Mouse (Mus musculus) megakaryocyte progenitor cell, adult 5-6 weeks (primary cell): Measurements from ENCODE around the gene Cmas. TPM values are rescaled to one million over a fixed set of nuclear protein-coding genes. Genes with fewer than 3 reads are reported as not detected.
A peak's percentile ranks its signal among the peaks of the same experiment; 100 is the strongest.

Experiments
- ATAC-seq: replicated peaks from 2 replicates; pipeline ENCODE4 v1.8.0; 2016; ENCODE audit warnings: mild to moderate bottlenecking, moderate TSS enrichment, inconsistent platforms; ENCODE audit not compliant: poor library complexity
- total RNA-seq, 2 experiments: library from RNA; stranded (forward) in 1 of 2; stranded (reverse) in 1 of 2; fragments of 157-497, 149-512 nt in 1 of 2; fragments of 200-1000 nt in 1 of 2; gene quantifications; 2 replicates each; pipeline versions ENCODE4 v1.2.3 to v1.2.4; 2015 to 2017

Gene Cmas
- total RNA-seq, 2 experiments from 2014 or later, result 58.1 to 67.0 TPM

DNA sequence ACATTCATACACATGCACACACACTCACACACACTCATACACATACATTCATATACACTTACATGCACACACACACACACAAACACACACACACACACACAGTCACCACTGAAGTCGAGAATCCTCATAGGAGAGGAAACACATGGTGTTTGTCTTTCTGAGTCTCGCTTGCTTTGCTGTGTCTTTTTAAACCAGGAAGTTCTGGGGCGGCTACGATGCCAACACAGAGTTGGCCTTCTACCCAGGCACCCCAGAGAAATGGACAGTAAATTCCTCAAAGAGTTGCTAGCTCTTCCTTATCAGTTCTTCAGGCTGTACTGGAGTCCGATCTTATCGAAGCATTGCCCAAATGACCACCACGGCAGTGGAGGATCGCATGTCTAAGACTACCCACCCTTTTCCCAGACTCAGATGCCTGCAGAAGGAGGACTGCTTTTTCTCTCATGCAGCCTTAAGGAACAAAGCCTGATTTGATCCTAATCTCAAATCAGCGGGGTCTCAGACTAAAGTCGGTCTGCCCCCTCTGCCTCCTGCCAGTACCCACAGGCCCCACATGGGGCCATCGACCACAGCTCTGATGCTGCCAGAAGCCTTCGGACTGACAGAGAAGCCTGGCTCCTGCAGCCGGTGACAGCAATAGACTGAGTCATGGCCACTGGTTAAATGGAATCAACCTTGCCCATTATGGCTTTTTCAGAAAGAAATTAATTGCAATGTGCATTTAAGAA is 35.9 kb downstream of the Cmas start:
- ATAC-seq, result peak; percentile 66

DNA sequence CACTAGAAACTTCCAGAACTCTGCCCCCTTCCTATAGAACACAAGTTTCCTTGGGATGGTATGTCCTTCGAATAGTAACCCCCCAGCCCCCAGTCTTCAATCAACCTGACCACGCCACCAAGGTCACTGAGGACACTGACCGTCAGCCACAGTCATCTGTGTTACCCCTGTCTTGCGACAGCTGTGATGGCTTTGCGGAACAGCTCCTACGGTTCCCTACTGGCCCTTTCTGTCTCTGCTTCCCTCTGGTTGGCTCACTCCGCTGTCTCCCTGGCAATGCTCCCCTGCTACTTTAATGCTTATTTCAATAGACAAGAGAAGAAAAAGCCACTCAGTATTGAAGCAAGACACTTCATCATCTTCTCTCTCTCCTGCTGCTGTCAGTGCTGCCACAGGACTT is 37.0 kb downstream of the Cmas start:
- ATAC-seq, result peak; percentile 58

DNA sequence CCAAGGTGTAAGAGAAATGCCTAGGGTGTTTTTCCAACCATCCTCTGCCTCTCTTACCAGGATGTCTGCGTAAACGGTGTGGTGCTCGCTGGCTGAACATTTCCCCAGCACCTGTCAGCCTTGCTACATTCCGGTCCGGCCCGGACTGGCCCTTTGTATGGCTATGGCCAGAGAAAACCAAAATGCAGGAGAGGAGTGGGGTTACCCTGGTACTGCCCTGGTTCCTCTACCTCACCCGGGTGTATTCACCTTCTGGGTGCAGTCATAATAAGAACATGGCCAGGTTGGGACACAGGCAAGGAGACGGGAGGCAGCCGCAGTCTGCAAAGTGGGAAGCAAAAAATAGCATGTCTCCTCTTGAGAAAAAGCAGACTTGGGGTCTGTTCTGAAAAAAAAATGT is 38.6 kb downstream of the Cmas start:
- no peak for ATAC-seq

DNA sequence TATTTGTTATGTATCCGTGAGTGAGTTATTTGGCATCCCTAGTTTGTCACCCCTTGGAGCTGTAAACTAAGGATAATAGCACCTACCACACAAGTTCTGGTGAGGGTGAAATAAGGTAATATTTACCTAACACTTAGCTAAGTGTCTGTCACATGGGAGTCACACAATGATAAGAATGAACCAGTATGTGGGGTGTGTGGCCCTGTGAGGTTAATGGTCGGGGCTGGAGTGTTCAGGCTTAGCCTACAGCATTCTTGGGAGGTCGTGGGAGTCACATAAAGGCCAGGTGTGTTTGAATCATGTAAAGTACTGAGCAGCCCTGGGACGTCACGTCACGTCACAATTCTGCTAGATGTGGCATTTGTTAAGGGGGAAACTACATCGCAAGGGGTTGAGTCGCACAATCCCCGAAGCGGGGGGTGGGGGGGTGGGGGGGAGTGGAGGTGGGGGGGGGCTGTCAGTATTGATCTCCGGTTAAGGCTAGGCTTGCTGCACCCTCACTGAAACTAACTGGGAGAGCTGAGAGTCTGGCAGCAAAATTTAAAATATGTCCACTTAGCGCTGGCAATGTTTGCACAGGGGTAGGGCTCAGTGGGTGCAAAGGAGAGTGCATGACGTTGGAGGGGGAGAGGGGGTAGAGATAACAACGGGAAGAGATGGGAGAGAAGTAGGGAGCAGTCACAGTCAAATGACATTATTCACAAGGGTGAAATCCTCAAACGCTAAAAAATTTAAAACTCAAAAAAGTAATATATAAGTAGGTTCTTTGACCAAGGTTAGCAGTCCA is 39.4 kb downstream of the Cmas start:
- no peak for ATAC-seq

DNA sequence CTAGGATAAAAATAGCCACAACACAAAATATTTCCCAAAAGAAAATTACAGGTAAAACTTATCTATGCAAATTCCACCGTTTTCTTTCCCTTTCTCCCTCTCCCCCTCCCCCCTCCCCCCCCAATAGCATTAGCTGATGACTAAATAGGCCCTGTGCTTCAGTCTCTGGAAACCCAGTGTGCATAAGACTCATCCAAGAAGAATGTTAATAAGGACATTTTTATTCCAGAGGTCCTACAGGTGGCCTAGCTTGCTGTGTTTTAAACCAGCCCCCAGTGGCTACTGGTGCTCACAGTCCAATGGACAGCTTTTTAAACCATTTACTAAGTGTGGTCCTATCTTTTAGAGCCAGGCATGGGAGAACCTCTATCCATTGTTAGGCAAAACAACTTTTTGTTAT is 41.5 kb downstream of the Cmas start:
- no peak for ATAC-seq

DNA sequence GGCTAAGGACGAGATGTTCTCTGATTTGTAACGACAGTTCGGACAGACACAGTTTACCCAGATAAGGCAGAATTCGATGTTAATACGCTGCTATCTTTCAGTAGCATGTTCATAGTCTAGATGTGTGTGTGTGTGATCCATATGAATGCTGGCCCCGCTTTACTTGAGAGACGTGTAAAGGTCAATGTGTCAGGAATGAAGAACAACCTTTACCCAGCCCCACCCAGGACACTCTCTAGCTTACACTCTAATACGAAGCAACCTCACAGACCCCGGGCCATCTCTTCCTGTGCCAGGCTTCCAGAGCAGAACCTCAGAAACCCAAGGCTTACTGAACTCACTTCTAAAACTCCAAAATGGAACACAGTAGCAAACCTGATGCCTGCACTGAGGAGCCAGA is 42.4 kb downstream of the Cmas start:
- no peak for ATAC-seq

DNA sequence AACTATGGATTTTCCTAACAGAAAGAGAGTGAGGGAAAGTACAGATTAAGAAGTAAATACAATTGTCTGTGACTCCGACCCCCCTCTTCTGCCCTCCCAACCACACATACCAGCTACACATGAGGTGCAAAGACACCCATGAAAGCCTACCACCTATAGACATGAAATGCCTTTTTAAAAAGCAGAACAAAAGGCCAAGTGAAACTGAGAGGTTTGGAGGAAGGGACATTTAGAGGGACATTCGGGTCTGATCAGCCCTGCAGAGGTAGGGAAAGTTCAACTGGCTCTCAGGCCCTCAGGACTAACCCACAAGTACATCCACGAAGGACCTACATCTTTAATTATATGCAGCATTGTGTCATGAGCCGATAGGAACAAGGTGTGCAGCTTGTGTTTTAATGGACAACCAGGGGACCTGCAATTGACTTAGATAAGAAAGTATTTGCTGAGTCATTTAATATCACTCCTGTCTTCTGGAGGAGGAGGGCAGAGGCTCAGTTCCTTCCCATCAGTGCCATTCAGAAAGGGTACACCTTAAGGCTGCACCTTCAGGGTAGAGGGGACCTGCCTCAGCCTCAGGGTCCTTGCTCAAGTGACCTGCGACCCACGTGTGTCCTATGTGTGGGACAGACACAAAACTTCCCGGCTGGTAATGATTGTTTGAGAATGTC is 43.4 kb downstream of the Cmas start:
- peak; percentile 38; the same call in 1 of the 2 replicates for ATAC-seq

DNA sequence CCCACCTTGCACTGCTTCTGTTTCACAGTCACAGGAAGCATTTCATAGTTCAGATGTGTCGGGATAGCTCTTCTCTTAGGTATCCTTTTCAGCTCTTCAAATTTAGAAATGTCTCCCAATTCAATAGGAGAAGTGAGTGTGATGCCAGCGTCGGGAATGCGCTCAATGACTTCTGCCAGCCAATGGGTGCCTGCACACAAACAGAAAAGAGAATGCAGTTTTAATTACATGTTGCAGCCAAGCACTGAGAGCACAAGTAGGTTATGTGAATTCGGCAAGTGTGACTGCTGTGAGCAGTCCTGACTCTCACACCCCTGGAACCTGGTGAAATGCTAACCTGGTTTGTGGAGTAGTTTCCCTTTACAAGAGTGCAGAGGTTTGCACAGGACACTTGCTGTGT is 45.2 kb downstream of the Cmas start:
- ATAC-seq, result no peak

DNA sequence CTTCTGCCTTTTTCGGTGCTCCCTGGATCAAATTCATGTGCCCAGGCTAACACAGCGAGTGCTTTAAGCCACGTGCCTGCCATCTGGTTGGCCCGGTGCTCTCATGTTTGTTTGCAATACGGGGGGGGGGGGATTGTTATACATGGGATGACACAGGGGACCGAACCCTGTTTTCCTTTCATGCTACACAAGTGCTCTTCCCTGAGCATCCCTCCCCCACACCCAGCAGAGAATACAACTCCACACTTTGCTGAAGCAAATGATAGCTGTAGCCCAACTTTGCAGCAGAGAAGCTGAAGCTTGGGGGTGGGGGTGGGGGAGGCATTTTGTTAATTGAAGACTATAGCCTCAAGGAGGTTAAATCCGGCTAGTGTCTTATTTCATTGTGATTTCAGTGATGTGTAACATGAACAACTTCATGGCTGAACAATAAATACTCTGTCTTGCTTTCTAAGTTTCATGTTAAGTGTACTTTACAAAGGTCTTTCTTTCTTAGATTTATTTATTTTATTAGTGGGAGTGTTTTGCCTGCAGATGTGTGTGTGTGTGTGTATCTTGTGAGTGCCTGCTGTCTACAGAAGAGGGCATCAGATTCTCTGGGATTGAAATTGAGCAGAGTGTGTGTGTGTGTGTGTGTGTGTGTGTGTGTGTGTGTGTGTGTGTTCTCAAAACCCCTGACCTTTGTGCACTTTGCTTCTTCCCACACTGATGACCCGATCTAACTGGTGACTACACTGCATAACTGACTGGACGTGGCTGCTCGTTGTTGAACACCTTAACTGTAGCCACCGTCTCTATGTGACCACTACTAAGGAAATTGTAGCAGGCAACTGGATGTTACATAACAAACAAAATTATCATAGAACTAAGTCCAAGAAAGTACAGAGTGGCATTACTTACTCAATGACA is 46.4 kb downstream of the Cmas start:
- ATAC-seq, result no peak

DNA sequence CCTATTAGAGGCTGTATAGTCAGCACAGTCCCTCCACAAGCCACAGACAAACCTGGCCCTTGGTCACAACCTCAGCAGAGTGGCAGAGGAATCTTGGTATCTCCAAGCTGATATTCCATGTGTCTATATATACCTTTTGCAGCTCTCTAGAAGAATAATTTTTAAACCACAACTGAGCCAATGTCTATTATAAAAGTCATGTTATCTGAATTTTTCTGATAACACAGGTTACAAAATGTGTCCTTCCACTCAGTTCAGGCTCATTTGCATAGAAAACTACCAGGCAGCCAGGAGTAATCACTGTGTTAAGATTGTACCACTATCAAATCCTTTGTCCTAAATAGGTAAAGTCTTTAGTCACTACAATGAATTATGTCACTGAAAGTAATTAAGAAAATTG is 47.9 kb downstream of the Cmas start, which contains the start of gene Sult6b2:
TSS of gene Sult6b2 (minus strand) at position 101 of the 400 bp plus-strand sequence.
- ATAC-seq, result no peak

DNA sequence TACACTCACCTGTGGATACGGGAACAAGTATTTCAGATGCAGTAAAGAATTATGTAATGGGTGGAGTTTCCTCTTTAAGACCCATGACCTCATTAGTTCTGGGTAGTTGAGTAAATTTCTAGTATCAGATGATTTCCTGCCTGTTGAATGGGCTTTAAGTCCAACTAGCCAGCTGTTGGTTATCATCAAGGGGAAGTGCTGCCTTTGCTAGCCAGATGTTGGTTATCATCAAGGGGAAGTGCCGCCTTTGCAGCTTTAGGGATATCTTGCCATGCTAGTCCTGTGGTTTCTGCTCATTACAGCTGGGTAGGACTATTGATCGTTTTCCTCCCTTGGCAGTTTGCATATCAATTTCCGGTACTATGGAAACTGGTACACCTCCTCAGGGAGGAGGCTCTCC is 49.8 kb downstream of the Cmas start:
- peak; percentile 89 for ATAC-seq

DNA sequence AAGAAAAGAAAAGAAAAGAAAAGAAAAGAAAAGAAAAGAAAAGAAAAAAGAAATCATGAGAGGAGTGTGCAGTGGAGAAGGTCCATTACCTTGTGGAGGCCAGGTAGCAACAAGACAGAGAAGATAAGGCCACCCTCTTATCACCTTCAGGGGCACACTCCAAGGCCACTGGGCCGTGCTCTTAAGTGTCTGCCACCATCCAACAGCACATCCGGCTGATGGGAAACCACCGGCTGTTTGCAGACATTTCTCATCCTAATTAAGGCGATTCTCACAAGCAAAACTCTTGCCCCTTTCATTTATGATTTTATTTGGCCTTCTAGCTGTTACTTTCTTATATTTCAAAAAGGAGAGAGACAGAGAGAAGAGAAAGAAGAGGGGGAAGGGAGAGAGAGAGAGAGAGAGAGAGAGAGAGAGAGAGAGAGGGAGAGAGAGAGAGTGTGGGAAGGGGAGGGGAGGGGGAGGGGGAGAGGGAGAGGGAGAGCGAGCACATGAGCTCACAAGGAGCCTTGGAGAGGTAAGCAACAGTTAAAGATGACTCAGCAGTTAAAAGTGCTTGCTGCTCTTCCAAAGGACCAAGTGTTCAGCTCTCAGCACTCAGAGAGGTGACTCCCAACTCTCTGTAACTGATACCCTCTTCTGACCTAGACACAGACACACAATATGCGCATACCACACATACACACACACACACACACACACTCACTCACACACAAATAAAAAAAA is 53.0 kb downstream of the Cmas start:
- 0 out of 2 replicates have a peak, but pooled peaks have one; percentile 15 for ATAC-seq

DNA sequence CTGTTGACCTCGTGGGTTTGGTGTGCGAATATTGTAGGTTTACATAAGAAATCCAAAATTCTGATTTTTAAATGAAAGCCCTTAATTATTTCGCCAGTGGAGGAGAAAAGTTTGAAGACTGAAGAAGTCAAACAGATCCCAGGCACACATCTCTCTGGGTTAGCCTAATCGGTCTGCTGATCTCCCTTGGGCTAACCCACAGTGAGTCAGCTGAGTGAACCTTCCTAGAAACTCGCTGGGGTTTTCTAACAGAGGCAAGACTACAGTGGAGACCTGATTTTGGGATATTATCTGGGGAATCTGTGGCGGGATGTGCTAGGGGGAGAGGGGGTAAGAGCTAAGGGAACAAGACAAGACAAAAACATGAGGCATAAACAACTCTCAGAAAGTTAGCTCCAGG is 53.8 kb downstream of the Cmas start:
- ATAC-seq, result peak; percentile 27; the same call in 1 of the 2 replicates

DNA sequence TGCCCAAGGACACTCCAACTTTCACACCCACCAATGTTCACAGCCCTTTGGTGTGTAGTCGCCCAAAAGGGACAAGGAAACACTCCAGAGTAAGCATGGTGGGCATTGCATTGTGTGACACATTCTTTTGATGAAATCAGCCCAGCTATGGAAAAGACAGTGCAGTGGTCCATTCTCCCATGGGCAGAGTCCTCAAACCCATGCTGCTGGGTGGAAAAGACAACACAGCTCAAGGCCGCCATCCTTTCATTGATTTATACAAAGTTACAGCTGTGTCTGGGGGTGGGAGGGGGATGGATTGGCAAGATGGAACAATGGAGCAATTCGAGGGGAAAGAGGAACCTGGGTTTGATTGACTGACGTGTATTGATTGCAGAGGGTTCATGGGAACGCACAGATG is 56.5 kb downstream of the Cmas start:
- no peak for ATAC-seq

DNA sequence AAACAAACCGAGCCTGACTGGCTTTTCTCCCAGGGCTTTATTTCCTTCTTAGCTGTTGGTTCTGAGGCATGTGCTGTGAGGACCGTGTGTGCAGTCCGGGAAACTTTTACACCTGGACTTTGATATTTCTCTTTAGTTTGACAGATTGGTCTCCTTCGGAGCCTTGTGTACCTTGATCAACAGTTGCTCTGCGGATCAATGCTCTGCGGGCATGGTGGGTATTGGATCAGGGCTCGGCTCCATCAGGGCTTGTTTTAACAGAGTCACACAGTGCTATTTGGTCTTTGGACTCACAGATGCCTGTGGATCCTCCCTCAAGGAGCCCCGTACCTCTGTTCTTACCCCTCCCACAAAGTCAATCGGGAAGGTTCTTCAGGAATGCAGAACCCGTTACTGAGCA is 57.5 kb downstream of the Cmas start:
- ATAC-seq, result no peak

DNA sequence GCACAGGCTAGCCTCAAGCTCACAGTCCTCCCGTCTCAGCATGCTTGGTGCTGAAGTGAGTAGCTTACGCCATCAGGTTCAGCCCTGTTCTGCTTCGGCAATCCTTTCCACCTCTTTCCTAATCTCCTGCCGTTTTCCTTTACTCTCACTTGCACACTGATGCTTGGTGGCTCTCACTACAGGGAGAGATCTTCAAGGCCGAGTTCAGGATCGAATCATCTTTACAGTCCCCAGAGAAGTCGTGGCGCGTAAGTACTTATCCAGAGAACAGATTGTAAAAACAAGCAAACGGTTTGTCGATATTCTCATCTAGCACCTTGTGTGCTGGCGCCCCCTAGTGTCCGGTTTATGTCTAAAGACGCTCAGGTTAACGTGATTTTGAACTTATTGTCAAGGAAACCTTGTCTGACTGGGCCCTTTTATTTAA is 58.0 kb downstream of the Cmas start:
- peak; percentile 78 for ATAC-seq

DNA sequence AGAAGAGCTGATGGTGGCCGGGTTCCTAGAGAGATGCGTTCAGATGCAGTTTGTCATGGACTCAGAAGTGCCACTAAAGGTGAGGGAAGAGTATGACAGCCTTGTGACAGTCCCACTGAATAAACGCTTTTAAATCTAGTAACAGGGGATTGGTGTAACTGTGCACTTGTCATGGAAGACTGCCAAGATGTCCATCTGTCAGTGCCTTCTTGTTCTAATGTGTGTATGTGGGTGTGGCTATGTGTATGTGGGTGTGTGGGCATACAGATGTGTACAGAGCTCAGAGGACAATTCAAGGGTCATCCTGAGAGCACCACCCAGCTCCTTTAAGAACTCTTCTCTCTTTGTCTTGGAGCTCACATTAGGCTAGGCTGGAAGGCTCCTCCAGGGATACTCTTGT is 59.0 kb downstream of the Cmas start:
- ATAC-seq, result peak; percentile 12; the same call in 1 of the 2 replicates

DNA sequence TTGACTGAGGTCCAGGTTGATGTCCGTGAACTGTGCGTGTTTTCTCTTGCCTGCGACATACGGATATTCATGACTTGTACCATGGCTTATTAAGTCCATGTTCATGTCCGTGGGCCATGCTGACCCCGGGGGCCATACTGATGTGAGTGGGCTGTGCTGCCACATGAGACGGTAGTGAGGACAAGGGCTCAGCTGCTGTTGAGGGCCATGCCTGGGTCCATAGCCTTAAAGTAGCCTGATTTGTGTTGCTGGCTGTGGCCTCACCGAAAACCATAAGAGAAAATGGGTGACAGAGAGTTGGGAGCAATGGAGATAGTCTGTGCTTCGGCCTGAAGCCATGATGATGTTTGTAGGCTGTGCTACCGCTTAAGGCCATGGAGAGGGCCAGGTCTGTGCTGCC is 61.8 kb downstream of the Cmas start:
- ATAC-seq, result no peak

DNA sequence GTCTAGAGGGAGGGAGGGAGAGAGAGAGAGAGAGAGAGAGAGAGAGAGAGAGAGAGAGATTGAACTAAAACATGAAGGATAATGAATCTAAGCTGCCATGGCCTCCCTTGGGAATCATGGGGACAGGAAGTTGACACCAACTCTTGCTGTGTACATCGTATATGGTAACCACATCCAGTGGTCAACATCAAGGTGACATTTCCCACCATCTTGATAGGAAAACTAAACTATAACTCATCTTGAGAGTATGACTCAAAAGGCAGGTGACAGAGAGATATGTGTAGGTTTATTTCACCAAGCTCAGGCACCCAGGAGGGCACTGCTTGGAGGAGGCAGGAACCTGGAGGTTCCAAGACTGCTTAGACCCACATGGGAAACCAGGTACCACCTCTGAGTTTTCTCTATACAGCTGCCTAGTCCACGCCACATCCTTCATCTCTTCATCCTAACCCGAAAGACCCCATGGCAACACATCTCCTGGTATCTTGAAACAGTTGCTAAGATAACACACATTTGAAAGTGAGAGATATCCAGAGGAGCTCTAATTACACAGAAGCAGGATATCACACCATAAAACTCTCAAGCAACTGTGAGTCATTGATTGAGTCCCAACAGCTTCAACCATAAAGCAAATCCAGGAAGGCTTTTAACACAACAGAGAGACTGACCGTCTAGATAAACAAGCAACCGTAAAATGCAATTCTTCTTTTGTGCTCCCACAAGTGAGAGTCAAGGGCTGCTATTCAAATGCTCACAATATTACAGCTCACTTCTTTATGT is 66.7 kb downstream of the Cmas start:
- peak; percentile 25; the same call in 1 of the 2 replicates for ATAC-seq
